Mouse (Mus musculus) layer of hippocampus, postnatal 10 days (tissue): ENCODE measurements around the gene Scfd1. TPM values are rescaled to one million over a fixed set of nuclear protein-coding genes. Genes with fewer than 3 reads are reported as not detected.

Source experiments
- DNase-seq, 2 experiments: peaks; one replicate each; pipeline ENCODE4 v3.0.0; 2021; ENCODE audit warnings: low spot score in 2 of 2
- long read RNA-seq: library from polyadenylated mRNA; stranded (forward); transcript quantifications from one replicate; pipeline ENCODE4 v2.0.0, GENCODE M21; 2023
- total RNA-seq, 2 experiments: library from RNA; stranded (reverse); gene quantifications; 2 replicates each; pipeline ENCODE4 v1.2.3; 2021

Gene Scfd1
- 10 to 100 TPM; 41.1 to 46.1 TPM for total RNA-seq
- long read RNA-seq, transcript Scfd1-201 (25 exons, 2,096 nt): major isoform, 48 of 55 reads
- long read RNA-seq, partial matches to known transcripts: 1 of 55 reads
- long read RNA-seq, other reads (novel, unspliced or antisense): 6 of 55 reads

GRCm38 (mm10) chr12:51377003-51377887 is at the start of gene Scfd1:
Gene Scfd1 (plus strand): TSS chr12:51377510.
- DNase-seq: peak; percentile 93 to 95

- no peak for DNase-seq
These were observed 40.3 kb upstream of the Scfd1 start for GRCm38 (mm10) chr12:51337014-51337413.

GRCm38 (mm10) chr12:51346121-51346520 is 31.2 kb upstream of the Scfd1 start:
- DNase-seq: no peak

GRCm38 (mm10) chr12:51347988-51348697 is 29.2 kb upstream of the Scfd1 start, which contains the start of gene G2e3:
Gene G2e3 (plus strand): TSS chr12:51348061.
- peak; percentile 80 to 85 for DNase-seq

GRCm38 (mm10) chr12:51348698-51348998 is 28.7 kb upstream of the Scfd1 start:
- no peak for DNase-seq

- no peak for DNase-seq
These were observed 22.0 kb upstream of the Scfd1 start for GRCm38 (mm10) chr12:51355296-51355695.

- no peak for DNase-seq
These were observed 16.0 kb upstream of the Scfd1 start for GRCm38 (mm10) chr12:51361294-51361693.

GRCm38 (mm10) chr12:51362898-51363297 is 14.4 kb upstream of the Scfd1 start:
- no peak for DNase-seq

- no peak for DNase-seq
These were observed 8.8 kb upstream of the Scfd1 start for GRCm38 (mm10) chr12:51368504-51368903.

GRCm38 (mm10) chr12:51377888-51378190 is 529 bp downstream of the Scfd1 start:
- DNase-seq: no peak

- DNase-seq: no peak
These were observed 22.6 kb downstream of the Scfd1 start for GRCm38 (mm10) chr12:51399871-51400270.

GRCm38 (mm10) chr12:51402060-51402698 is 24.9 kb downstream of the Scfd1 start:
- DNase-seq: peak; percentile 17 to 29

GRCm38 (mm10) chr12:51403987-51404586 is 26.8 kb downstream of the Scfd1 start:
- DNase-seq: no peak

GRCm38 (mm10) chr12:51411362-51411761 is 34.1 kb downstream of the Scfd1 start:
- DNase-seq: no peak

GRCm38 (mm10) chr12:51437541-51437940 is 60.2 kb downstream of the Scfd1 start:
- DNase-seq: no peak

- DNase-seq: no peak
These were observed 61.0 kb downstream of the Scfd1 start for GRCm38 (mm10) chr12:51438311-51438710.

- no peak for DNase-seq
These were observed 72.0 kb downstream of the Scfd1 start for GRCm38 (mm10) chr12:51449303-51449702.

- no peak for DNase-seq
These were observed 93.6 kb downstream of the Scfd1 start for GRCm38 (mm10) chr12:51470881-51471280.

GRCm38 (mm10) chr12:51481246-51481645 is 103.9 kb downstream of the Scfd1 start:
- no peak for DNase-seq

- no peak for DNase-seq
These were observed 114.7 kb downstream of the Scfd1 start for GRCm38 (mm10) chr12:51492040-51492439.

- no peak for DNase-seq
These were observed 116.2 kb downstream of the Scfd1 start for GRCm38 (mm10) chr12:51493476-51493875.
